Mouse (Mus musculus): ENCODE measurements at regions not wholly inside any gene's neighbourhood (a gene's known extent, or its start where the extent isn't known, plus 50 kb on each side); places are given as distances from the start of the nearest gene placed in this dataset.
"Not testable (repeated sequence)": the region's sequence is repeated elsewhere in the genome, so short reads cannot be mapped to it uniquely, and the experiment has no call there.

GRCm38 (mm10) chr14:86599511-86599910 lies 541.5 kb downstream of the Diaph3 start:
- no peak for DNase-seq (ENCODE audit: low read depth, low spot score)

DNA sequence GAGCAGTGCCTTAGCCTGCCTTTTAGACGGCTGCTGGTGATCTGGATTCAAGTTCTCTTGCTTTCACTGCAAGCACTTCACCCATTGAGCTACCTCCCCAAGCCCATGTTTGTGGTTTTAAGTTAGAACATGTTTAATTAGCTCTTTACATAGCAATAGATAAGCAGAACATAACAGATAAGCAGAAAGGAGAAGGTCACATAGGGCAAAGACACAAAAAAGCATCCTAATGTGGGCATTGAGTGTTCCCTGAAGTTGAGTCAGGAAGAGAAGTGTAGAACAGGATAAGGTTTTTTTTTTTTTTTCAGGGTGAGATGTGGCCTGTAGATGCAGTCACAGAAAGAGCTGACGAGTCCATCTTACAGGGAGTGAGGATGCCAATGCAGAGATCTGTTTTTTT lies 552.5 kb downstream of the Diaph3 start:
- DNase-seq (ENCODE audit: low read depth, low spot score) = no peak

DNA sequence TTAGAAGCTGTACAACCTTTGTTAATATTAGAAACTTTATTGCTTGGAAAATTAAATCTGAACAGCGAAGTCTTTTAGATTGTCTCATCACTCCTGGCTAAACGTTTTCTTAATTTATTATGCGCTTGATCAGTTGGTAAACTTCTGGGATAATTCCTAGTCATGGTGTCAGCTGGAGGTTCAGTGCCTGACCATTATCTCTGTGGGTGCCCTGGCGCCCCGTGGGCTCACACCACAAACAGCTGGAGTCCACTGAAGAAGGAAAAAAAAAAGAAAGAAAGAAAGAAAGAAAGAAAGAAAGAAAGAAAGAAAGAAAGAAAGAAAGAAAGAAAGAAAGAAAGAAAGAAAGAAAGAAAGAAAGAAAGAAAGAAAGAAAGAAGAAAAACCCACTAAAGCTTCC lies 555.1 kb downstream of the Diaph3 start:
- not testable (repeated sequence) for DNase-seq (ENCODE audit: low read depth, low spot score)

DNA sequence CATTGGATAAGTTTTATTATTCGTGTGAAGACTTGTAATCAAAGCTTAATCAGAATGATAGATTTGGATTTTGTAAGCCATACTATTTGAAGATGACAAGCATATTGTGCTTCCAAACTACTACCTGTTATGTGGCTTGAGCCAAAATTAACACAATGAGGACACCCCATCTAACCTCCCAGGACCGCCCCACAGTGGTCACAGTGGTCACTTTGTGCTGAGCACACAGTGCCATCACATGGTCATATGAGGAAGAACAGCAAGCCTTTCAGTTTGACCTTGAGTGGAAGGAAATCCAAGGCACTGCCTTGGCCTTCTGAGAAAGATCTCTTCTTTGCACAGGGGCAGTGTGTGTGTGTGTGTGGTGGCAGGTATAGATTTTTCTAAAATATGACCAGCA lies 578.3 kb downstream of the Diaph3 start:
- peak; percentile 27 for DNase-seq (ENCODE audit: low read depth, low spot score)

- no peak for DNase-seq (ENCODE audit: low read depth, low spot score)
Observed at GRCm38 (mm10) chr14:86537992-86538391, 603.0 kb downstream of the Diaph3 start.

GRCm38 (mm10) chr14:86536341-86537027 lies 604.6 kb downstream of the Diaph3 start:
- DNase-seq (ENCODE audit: low read depth, low spot score) = no peak

- DNase-seq (ENCODE audit: low read depth, low spot score) = no peak
Observed at GRCm38 (mm10) chr14:86510408-86510807, 630.6 kb downstream of the Diaph3 start.

GRCm38 (mm10) chr14:86509686-86510085 lies 631.3 kb downstream of the Diaph3 start:
- no peak for DNase-seq (ENCODE audit: low read depth, low spot score)

DNA sequence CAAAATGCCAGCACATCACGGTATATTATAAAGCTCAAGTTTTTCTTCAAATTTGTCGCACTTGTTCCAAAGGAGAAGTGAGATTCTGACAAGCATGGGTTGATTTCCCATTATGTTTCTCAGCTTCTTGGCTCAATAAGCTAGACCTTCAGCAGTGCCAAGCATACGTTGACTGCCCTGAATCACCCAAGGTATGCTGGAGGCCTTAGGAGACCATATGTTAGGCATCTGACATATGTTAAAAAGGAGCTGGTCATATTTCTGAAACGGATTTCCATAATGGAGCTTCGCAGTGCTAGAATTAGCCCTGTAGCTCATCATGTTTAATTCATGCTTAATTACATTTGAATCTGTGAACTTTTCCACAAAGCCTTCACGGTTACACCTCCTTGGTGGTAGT lies 634.7 kb downstream of the Diaph3 start:
- no peak for DNase-seq (ENCODE audit: low read depth, low spot score)

GRCm38 (mm10) chr14:86490826-86491225 lies 650.2 kb downstream of the Diaph3 start:
- no peak for DNase-seq (ENCODE audit: low read depth, low spot score)

- peak; percentile 33 for DNase-seq (ENCODE audit: low read depth, low spot score)
Observed at GRCm38 (mm10) chr14:86489872-86490631, 651.0 kb downstream of the Diaph3 start.

- no peak for DNase-seq (ENCODE audit: low read depth, low spot score)
Observed at GRCm38 (mm10) chr14:86489044-86489816, 651.8 kb downstream of the Diaph3 start.

- DNase-seq (ENCODE audit: low read depth, low spot score) = peak; percentile 41
Observed at GRCm38 (mm10) chr14:86487285-86487897, 653.6 kb downstream of the Diaph3 start.

- no peak for DNase-seq (ENCODE audit: low read depth, low spot score)
Observed at GRCm38 (mm10) chr14:86484247-86484646, 656.8 kb downstream of the Diaph3 start.

- DNase-seq (ENCODE audit: low read depth, low spot score) = no peak
Observed at GRCm38 (mm10) chr14:86473604-86474003, 667.4 kb downstream of the Diaph3 start.

DNA sequence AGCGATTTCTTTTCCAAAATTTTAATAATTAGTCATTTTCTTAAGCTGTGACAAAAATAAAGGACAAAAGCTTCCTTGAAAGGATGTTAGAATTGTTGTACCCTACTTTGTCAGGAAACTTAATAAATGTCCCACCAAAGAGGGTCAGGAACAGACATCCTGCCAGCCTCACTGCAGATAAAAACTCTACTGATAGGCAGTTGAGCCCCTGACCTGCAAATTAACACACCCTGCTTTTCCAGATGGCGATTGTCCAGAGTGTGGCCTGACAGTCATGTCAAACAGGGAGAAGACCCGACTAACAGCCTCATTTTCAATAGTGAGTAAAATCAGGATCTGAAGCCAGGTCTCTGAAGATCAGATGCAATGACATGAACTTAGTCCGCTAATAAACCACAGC lies 670.6 kb downstream of the Diaph3 start:
- DNase-seq (ENCODE audit: low read depth, low spot score) = no peak

- peak; percentile 34 for DNase-seq (ENCODE audit: low read depth, low spot score)
Observed at GRCm38 (mm10) chr14:86467886-86468463, 673.1 kb downstream of the Diaph3 start.

DNA sequence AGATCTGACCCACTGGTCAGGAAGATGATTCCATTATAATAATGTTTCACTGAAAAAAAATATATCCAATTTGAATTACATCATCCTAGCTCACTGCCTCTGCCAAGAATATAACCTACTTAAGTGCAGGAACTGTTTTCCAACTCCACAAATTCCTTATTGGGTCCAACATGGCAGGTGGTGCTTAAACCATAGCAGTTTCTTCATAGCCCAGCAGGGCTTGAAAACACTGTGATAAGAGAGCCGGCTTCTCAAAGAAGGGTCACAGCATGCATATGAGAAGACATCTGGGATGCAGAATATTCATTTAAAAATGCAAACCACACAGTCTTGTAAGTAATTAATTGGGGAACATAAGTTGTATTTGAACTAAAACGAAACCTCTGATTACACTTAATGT lies 677.6 kb downstream of the Diaph3 start:
- DNase-seq (ENCODE audit: low read depth, low spot score) = no peak

GRCm38 (mm10) chr14:86453142-86453541 lies 687.9 kb downstream of the Diaph3 start:
- DNase-seq (ENCODE audit: low read depth, low spot score) = no peak

DNA sequence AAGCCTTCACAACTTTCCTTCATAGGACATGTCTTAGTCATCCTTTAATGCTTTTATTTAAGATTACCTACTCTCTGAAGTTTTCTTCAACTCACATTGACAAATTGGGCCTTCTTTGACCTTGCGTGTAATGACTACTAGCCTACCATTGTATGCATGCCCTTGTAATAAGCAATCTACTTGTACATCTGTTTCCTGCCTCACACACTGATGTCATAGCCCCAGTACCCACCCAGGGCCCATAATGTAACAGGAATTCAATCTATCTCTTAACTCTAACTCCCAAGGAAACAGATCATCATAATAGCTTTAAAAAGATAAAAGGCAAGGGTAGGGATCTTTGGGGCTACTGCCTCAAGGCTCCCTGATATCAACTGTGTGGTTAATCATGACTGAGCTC lies 690.4 kb downstream of the Diaph3 start:
- no peak for DNase-seq (ENCODE audit: low read depth, low spot score)

GRCm38 (mm10) chr14:86445139-86445538 lies 695.9 kb downstream of the Diaph3 start:
- DNase-seq (ENCODE audit: low read depth, low spot score) = no peak

Data from mesoderm, embryonic 11.5 days (tissue).